Mouse (Mus musculus): ENCODE results near the gene Creg2. TPM values are rescaled to one million over a fixed set of nuclear protein-coding genes. Genes with fewer than 3 reads are reported as not detected.
"Not testable (repeated sequence)": the region's sequence is repeated elsewhere in the genome, so short reads cannot be mapped to it uniquely, and the experiment has no call there.

Gene Creg2
- polyA plus RNA-seq, 1 experiment from 2014 or later: 0.26 TPM

- H3K4me3 ChIP-seq (ENCODE audit: low read depth, low read length): no peak overlapping the region
- no peaks in the 10 kb centered on the region for H3K9me3 ChIP-seq (ENCODE audit: control insufficient read depth)
- no peak overlapping the region for H3K27ac ChIP-seq (ENCODE audit: low read depth, low read length)
- TF ChIP-seq CTCF (IDR thresholded peaks at IDR 0.05; ENCODE audit: low read depth): no peak
- no peak overlapping the region for H3K9ac ChIP-seq (ENCODE audit: low read depth, low read length)
- H3K36me3 ChIP-seq (ENCODE audit: control insufficient read depth, insufficient read depth): no peaks in the 10 kb centered on the region
- no peak for ATAC-seq
- no peaks in the 10 kb centered on the region for H3K4me1 ChIP-seq (replicated peaks; ENCODE audit: control insufficient read depth, insufficient read depth, low read length)
- no peak overlapping the region for H3K4me2 ChIP-seq (replicated peaks; ENCODE audit: low read depth)
- H3K27me3 ChIP-seq (replicated peaks; ENCODE audit: control insufficient read depth, insufficient read depth, low read length): peaks cover under 1% of the 10 kb centered on the region; the same call in 1 of the 2 replicates
- WGBS: 76% methylated on average over 6 of the region's 6 CpGs
These were observed 5.8 kb upstream of the Creg2 start for GRCm38 (mm10) chr1:39656976-39657529.

GRCm38 (mm10) chr1:39654901-39655300, 3.6 kb upstream of the Creg2 start:
- H3K27ac ChIP-seq (ENCODE audit: low read depth, low read length); H3K4me2 ChIP-seq (replicated peaks; ENCODE audit: low read depth); H3K4me3 ChIP-seq (ENCODE audit: low read depth, low read length); H3K9me3 ChIP-seq (ENCODE audit: control insufficient read depth); H3K4me1 ChIP-seq (replicated peaks; ENCODE audit: control insufficient read depth, insufficient read depth, low read length); H3K36me3 ChIP-seq (ENCODE audit: control insufficient read depth, insufficient read depth); H3K9ac ChIP-seq (ENCODE audit: low read depth, low read length); ATAC-seq: not testable (repeated sequence)
- 88% methylated on average over 18 of the region's 18 CpGs for WGBS
- peaks cover 19% of the 10 kb centered on the region for H3K27me3 ChIP-seq (replicated peaks; ENCODE audit: control insufficient read depth, insufficient read depth, low read length)

- H3K4me3 ChIP-seq (ENCODE audit: low read depth, low read length): no peak overlapping the region
- H3K4me2 ChIP-seq (replicated peaks; ENCODE audit: low read depth): no peak overlapping the region
- no peaks in the 10 kb centered on the region for H3K9me3 ChIP-seq (ENCODE audit: control insufficient read depth)
- H3K36me3 ChIP-seq (ENCODE audit: control insufficient read depth, insufficient read depth): no peaks in the 10 kb centered on the region
- H3K4me1 ChIP-seq (replicated peaks; ENCODE audit: control insufficient read depth, insufficient read depth, low read length): peaks cover 7% of the 10 kb centered on the region; the same call in 1 of the 2 replicates
- peaks cover 25% of the 10 kb centered on the region for H3K27me3 ChIP-seq (replicated peaks; ENCODE audit: control insufficient read depth, insufficient read depth, low read length)
- WGBS: 69% methylated on average over 4 of the region's 4 CpGs
- TF ChIP-seq CTCF (IDR thresholded peaks at IDR 0.05; ENCODE audit: low read depth): no peak
- H3K9ac ChIP-seq (ENCODE audit: low read depth, low read length): no peak overlapping the region
- ATAC-seq: no peak
- no peak overlapping the region for H3K27ac ChIP-seq (ENCODE audit: low read depth, low read length)
These were observed 1.8 kb upstream of the Creg2 start for GRCm38 (mm10) chr1:39653028-39653427.

- Histone ChIP-seq H3K4me3 (ENCODE audit: low read depth, low read length) (peak overlapping the region; percentile 44), H3K4me2 (replicated peaks; ENCODE audit: low read depth) (peak overlapping the region; percentile 72), H3K36me3 (ENCODE audit: control insufficient read depth, insufficient read depth) (no peaks in the 10 kb centered on the region), H3K9me3 (ENCODE audit: control insufficient read depth) (no peaks in the 10 kb centered on the region), H3K27ac (ENCODE audit: low read depth, low read length) (no peak overlapping the region), H3K9ac (ENCODE audit: low read depth, low read length) (peak overlapping the region; percentile 40; the same call in 1 of the 2 replicates), H3K27me3 (replicated peaks; ENCODE audit: control insufficient read depth, insufficient read depth, low read length) (peaks cover 29% of the 10 kb centered on the region), H3K4me1 (replicated peaks; ENCODE audit: control insufficient read depth, insufficient read depth, low read length) (peaks cover 7% of the 10 kb centered on the region; the same call in 1 of the 2 replicates)
- peak; percentile 65 for ATAC-seq
- TF ChIP-seq CTCF (IDR thresholded peaks at IDR 0.05; ENCODE audit: low read depth): peak; percentile 87
- 1% methylated on average over 73 of the region's 73 CpGs for WGBS
These were observed 636 bp downstream of the Creg2 start for GRCm38 (mm10) chr1:39650435-39651240.

- ATAC-seq: no peak
- no peak overlapping the region for H3K9ac ChIP-seq (ENCODE audit: low read depth, low read length)
These were observed 1.4 kb downstream of the Creg2 start for GRCm38 (mm10) chr1:39649691-39650434.

GRCm38 (mm10) chr1:39648584-39648983, 2.7 kb downstream of the Creg2 start:
- no peak for TF ChIP-seq CTCF (IDR thresholded peaks at IDR 0.05; ENCODE audit: low read depth)
- H3K27me3 ChIP-seq (replicated peaks; ENCODE audit: control insufficient read depth, insufficient read depth, low read length): peaks cover 29% of the 10 kb centered on the region
- H3K27ac ChIP-seq (ENCODE audit: low read depth, low read length): no peak overlapping the region
- 83% methylated on average over 7 of the region's 7 CpGs for WGBS
- ATAC-seq: no peak
- no peak overlapping the region for H3K9ac ChIP-seq (ENCODE audit: low read depth, low read length)
- H3K9me3 ChIP-seq (ENCODE audit: control insufficient read depth): no peaks in the 10 kb centered on the region
- H3K4me2 ChIP-seq (replicated peaks; ENCODE audit: low read depth): no peak overlapping the region
- no peaks in the 10 kb centered on the region for H3K36me3 ChIP-seq (ENCODE audit: control insufficient read depth, insufficient read depth)
- peaks cover 7% of the 10 kb centered on the region; the same call in 1 of the 2 replicates for H3K4me1 ChIP-seq (replicated peaks; ENCODE audit: control insufficient read depth, insufficient read depth, low read length)
- H3K4me3 ChIP-seq (ENCODE audit: low read depth, low read length): no peak overlapping the region

More at GRCm38 (mm10) chr1:39649691-39650434, 1.4 kb downstream of the Creg2 start:
- Histone ChIP-seq H3K27ac (ENCODE audit: low read depth, low read length) (no peak overlapping the region), H3K4me1 (replicated peaks; ENCODE audit: control insufficient read depth, insufficient read depth, low read length) (peaks cover 7% of the 10 kb centered on the region; the same call in 1 of the 2 replicates), H3K4me3 (ENCODE audit: low read depth, low read length) (peak overlapping the region; percentile 44), H3K27me3 (replicated peaks; ENCODE audit: control insufficient read depth, insufficient read depth, low read length) (peaks cover 29% of the 10 kb centered on the region), H3K4me2 (replicated peaks; ENCODE audit: low read depth) (peak overlapping the region; percentile 72), H3K9me3 (ENCODE audit: control insufficient read depth) (no peaks in the 10 kb centered on the region), H3K36me3 (ENCODE audit: control insufficient read depth, insufficient read depth) (no peaks in the 10 kb centered on the region)
- TF ChIP-seq CTCF (IDR thresholded peaks at IDR 0.05; ENCODE audit: low read depth): no peak
- WGBS: 21% methylated on average over 17 of the region's 17 CpGs

Data from intestine, postnatal 0 days (tissue).